Mouse (Mus musculus) adrenal gland, postnatal 25 days (tissue): ENCODE results near the gene Smagp. TPM values are rescaled to one million over a fixed set of nuclear protein-coding genes. Genes with fewer than 3 reads are reported as not detected.

Experiments
- DNase-seq: peaks from one replicate; pipeline ENCODE4 v3.0.0; 2021; ENCODE audit warnings: mixed read lengths
- microRNA-seq, 2 experiments: library from miRNA; unstranded; fragments of <30 nt; microRNA quantifications; one replicate each; pipeline ENCODE4 v1.2.0; 2021
- total RNA-seq: library from RNA; stranded (reverse); gene quantifications from 2 replicates; pipeline ENCODE4 v1.2.3, GENCODE M21; 2021

Gene Smagp
- total RNA-seq, 1 experiment from 2014 or later: 39.0 TPM

- no peak for DNase-seq
These were observed 46.3 kb downstream of the Smagp start for GRCm38 (mm10) chr15:100590436-100590835.

DNA sequence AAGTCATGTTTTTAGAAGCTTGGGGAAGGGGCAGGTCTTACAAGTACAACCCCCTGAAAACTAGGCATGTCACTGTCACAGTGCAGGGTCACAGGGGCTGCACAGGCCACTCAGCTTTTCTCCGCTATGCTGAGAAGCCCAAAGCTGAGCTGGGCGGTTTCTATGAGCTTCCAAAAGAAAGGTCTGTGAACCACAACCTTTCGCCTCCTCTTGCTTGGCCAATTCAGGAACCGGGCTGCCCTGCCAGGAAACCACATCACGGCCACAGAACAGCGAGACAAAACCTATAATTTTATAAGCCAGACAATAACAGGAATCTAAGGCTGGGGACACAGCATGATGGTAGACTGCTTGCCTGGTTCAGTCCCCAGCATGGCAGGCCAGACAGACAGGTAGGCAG lies 48.4 kb downstream of the Smagp start:
- no peak for DNase-seq

DNA sequence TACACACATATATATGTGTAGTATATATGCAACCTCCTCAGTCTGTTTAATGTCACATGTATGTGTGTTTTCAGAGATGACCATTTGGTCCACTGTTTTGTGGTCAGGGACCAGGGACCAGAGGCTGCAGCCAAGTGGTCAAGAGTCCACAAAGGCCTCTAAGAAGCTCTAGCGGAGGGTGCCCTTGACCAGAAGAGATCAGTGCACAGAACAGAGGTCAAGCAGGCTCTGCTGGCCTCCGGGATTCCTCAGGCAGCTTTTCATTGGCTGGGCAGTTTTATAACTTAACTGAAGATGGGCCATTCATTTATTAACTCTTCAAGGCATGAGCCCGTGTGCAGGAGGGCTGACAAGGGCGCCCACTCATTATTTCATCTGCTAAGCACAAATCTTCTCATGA lies 49.6 kb downstream of the Smagp start:
- no peak for DNase-seq

DNA sequence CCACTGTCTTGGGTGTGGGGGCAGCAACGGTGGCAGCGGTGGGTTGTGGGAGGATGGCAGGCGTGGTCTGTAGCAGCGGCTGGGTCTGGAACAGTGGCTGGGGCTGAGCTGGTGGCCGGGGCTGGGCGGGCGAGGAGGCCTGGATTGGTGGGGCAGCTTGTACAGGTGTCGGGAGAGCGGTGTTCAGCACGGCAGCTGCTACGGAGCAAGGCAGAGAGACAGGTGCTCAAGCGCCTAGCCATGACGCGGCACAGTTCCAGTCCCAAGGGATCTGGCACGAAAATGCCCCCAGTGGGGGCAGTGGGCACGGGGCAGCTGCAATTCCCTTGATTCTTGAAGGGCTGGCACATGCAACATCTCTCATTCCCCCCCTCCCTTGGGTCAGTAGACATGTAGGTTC lies 50.8 kb downstream of the Smagp start:
- DNase-seq: no peak

DNA sequence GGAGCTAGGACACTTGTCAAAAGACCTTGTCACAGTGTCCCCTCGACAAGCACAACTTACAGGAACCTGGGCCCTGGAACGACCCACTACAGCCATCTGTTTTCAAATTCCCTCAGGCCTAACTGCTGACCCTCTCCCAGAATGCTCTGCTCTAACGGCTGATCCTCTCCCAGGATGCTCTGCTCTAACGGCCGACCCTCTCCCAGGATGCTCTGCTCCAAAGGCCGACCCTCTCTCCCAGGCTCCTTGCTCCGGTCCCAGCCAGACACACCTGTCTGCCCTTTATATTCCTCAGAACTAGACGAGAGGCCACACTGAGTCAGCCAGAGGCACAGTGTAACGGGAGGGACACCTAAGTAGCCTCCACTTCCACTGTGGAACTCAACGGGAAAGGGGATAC lies 56.6 kb downstream of the Smagp start:
- no peak for DNase-seq

GRCm38 (mm10) chr15:100577972-100578371 lies 58.8 kb downstream of the Smagp start:
- no peak for DNase-seq

- DNase-seq: no peak
These were observed 59.9 kb downstream of the Smagp start for GRCm38 (mm10) chr15:100576810-100577209.

- no peak for DNase-seq
These were observed 60.3 kb downstream of the Smagp start for GRCm38 (mm10) chr15:100576392-100576791.

DNA sequence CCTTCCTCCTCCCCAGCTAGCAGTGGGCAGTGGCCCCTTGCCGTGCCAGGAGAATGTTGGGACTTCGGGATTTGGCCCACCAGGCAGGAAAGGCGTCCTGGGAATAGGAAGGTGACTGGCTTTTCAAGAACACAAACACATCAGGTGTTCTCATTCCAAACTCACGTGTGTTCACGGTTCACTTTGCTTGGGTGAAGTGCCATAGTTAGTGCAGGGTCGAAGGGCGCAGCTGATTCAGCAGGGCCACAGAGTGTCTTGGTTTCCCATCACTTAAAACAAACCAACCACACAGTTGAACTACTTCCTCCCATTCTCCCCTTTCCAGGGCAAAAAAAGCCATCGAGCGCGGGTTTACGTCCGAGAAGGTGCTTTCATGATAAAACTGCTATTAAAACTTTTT lies 61.4 kb downstream of the Smagp start:
- no peak for DNase-seq

GRCm38 (mm10) chr15:100574378-100574777 lies 62.4 kb downstream of the Smagp start:
- DNase-seq: no peak

DNA sequence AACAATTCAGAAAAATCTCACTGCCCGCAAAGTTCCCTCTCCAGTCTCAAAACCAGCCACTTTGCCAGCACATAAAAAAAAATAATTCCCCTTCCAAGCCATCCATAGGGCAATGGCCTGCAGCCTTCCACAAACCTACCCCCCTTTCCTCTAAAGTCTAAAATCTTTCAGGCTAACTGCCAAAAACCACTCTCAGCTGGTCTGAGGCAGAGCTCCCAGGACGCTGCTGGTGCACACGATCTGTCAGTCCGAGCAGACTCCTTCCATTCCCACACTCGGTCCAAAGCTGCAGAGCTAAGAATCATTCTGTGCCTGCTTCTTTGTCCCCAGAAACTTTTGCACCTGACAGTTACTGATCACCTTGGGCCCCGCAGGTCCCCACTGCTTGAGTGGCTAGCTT lies 62.8 kb downstream of the Smagp start:
- no peak for DNase-seq

Small RNA genes within 50 kb of the gene (microRNA-seq; reads per million reads assigned to microRNA genes)
- gene Mir6961: 0 reads per million in 2 experiments

Other genes starting within 250 kb of the Smagp start
- gene Gm5475, start 214.8 kb downstream of the Smagp start, total RNA-seq: not detected in 2 replicates
- 105 and 111 TPM in 2 replicates for gene Slc11a2, start 211.9 kb downstream of the Smagp start, total RNA-seq
- 123 and 143 TPM in 2 replicates for gene Letmd1, start 167.9 kb downstream of the Smagp start, total RNA-seq
- 6.8 and 8.2 TPM in 2 replicates for gene Csrnp2, start 141.5 kb downstream of the Smagp start, total RNA-seq
- gene Tfcp2, start 84.9 kb downstream of the Smagp start, total RNA-seq: 27.9 and 31.3 TPM in 2 replicates
- gene Pou6f1, start 37.0 kb downstream of the Smagp start, total RNA-seq: 18.3 and 20.5 TPM in 2 replicates
- gene Dazap2, start 21.6 kb downstream of the Smagp start, total RNA-seq: 234 and 249 TPM in 2 replicates
- gene Bin2, start 32.6 kb upstream of the Smagp start, total RNA-seq: 1.3 and 1.8 TPM in 2 replicates
- gene Cela1, start 51.0 kb upstream of the Smagp start, total RNA-seq: 58.0 and 58.6 TPM in 2 replicates
- 3.8 and 6.3 TPM in 2 replicates for gene Galnt6, start 92.4 kb upstream of the Smagp start, total RNA-seq
- gene Slc4a8, start 124.8 kb upstream of the Smagp start, total RNA-seq: 4.9 and 6.3 TPM in 2 replicates
- 4.4 and 4.8 TPM in 2 replicates for gene Scn8a, start 232.9 kb upstream of the Smagp start, total RNA-seq